Mouse (Mus musculus): ENCODE results near the gene D10Wsu102e. TPM values are rescaled to one million over a fixed set of nuclear protein-coding genes. Genes with fewer than 3 reads are reported as not detected.
"Not testable (repeated sequence)": the region's sequence is repeated elsewhere in the genome, so short reads cannot be mapped to it uniquely, and the experiment has no call there.

The D10Wsu102e gene
- polyA plus RNA-seq, 1 experiment from 2014 or later = 1.6 TPM

DNA sequence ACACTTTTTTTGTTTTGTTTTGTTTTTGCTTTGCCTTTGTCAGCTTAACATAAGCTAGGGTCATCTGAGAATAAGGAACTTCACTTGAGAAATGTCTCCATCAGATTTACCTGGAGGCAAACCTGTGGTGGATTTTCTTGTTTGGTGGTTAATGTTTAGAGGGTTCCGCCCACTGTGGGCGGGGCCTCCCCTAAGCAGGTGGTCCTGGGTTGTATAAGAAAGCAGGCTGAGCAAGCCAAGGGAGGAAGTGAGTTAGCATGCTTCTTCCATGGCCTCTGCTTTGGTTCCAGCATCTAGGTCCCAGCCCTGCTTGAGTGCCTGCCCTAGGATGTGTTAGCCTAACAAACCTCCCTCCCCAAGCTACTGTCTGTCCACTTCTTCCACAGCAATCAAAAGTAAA is 18.8 kb upstream of the D10Wsu102e start:
- H3K9ac ChIP-seq (ENCODE audit: low read length) = no peak overlapping the region
- no peak for ATAC-seq (replicated peaks; ENCODE audit: low FRiP score)

DNA sequence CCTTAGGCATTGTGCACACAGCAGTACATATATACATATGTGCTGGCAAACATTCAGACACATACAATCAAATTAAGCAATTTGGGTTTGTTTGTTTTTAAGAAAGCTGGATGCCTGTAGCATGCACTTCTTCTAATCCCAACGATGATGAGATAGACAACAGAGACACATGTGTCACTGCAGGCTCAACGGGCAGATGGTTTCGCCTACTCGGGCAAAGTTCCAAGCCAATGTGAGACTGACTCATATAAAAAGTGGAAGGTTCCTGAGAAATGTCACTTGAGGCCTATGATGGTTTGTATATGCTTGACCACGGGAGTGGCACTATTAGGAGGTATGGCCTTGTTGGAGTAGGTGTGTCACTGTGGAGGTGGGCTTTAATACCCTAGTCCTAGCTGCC is 16.9 kb upstream of the D10Wsu102e start:
- 91% methylated on average over 5 of the region's 5 CpGs for WGBS
- no peak for DNase-seq (ENCODE audit: low spot score)
- Histone ChIP-seq H3K36me3 (ENCODE audit: control insufficient read depth, insufficient read depth, low read length) (no peaks in the 10 kb centered on the region), H3K4me3 (ENCODE audit: low read depth, low read length) (no peak overlapping the region), H3K9me3 (ENCODE audit: control insufficient read depth, low read length) (no peaks in the 10 kb centered on the region), H3K9ac (ENCODE audit: low read length) (no peak overlapping the region), H3K4me2 (ENCODE audit: low read depth, low read length, severe bottlenecking) (no peak overlapping the region), H3K4me1 (replicated peaks; ENCODE audit: control insufficient read depth, insufficient read depth, low read length) (no peaks in the 10 kb centered on the region), H3K27ac (ENCODE audit: low read depth, low read length) (no peak overlapping the region), H3K27me3 (ENCODE audit: control insufficient read depth, insufficient read depth, low read length) (no peaks in the 10 kb centered on the region)
- ATAC-seq (replicated peaks; ENCODE audit: low FRiP score) = no peak

More for the DNA sequence above, 18.8 kb upstream of the D10Wsu102e start:
- Histone ChIP-seq H3K4me1 (replicated peaks; ENCODE audit: control insufficient read depth, insufficient read depth, low read length) (peaks cover 4% of the 10 kb centered on the region), H3K4me2 (ENCODE audit: low read depth, low read length, severe bottlenecking) (no peak overlapping the region), H3K27me3 (ENCODE audit: control insufficient read depth, insufficient read depth, low read length) (peaks cover 12% of the 10 kb centered on the region), H3K36me3 (ENCODE audit: control insufficient read depth, insufficient read depth, low read length) (no peaks in the 10 kb centered on the region), H3K27ac (ENCODE audit: low read depth, low read length) (no peak overlapping the region), H3K9me3 (ENCODE audit: control insufficient read depth, low read length) (no peaks in the 10 kb centered on the region), H3K4me3 (ENCODE audit: low read depth, low read length) (no peak overlapping the region)
- 36% methylated on average over 2 of the region's 2 CpGs for WGBS
- no peak for DNase-seq (ENCODE audit: low spot score)

DNA sequence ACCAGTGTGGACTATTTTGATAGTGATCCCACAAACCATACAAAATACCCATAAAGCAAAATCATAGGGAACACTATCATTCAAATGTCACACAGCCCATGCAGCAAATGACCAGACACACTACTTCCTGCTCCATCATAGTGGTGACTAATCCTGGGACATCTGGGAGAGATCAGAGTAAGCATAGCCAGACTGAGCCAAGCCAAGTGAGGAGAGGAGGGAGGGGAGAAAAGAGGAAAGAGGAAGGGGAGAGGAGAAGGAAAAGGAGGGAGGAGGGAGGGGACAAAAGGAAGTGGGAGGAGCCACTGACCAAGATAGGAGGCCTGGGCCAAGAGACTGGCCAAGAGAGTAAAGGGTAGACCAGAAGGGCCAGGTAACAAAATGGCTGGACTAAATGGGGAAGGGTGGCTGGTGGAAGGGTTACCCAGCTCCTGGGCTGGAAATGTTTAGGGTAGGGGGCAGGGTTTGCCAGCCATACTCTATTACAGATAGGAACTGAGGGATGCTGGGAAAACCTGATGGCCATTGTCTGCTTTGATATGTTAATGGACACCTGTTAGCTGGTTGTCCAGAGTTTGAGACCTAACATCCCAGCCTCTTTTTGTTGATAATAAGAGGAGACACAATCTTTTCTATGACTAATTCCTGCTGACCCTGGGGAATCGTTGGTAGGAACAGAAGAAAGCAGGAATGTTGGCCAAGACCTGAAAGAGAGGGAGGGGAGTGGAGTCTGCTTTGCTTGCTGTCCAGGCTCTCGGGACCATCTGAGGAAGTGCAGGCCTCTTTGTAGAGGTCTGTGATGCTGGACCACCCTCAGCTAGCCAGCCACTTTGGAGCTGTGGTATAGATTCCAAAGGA is 16.0 kb upstream of the D10Wsu102e start:
- H3K4me3 ChIP-seq (ENCODE audit: low read depth, low read length) = no peak overlapping the region
- no peaks in the 10 kb centered on the region for H3K9me3 ChIP-seq (ENCODE audit: control insufficient read depth, low read length)
- H3K4me1 ChIP-seq (replicated peaks; ENCODE audit: control insufficient read depth, insufficient read depth, low read length) = no peaks in the 10 kb centered on the region
- H3K27ac ChIP-seq (ENCODE audit: low read depth, low read length) = no peak overlapping the region
- no peak overlapping the region for H3K4me2 ChIP-seq (ENCODE audit: low read depth, low read length, severe bottlenecking)
- ATAC-seq (replicated peaks; ENCODE audit: low FRiP score) = no peak
- H3K9ac ChIP-seq (ENCODE audit: low read length) = no peak overlapping the region
- no peaks in the 10 kb centered on the region for H3K27me3 ChIP-seq (ENCODE audit: control insufficient read depth, insufficient read depth, low read length)
- 53% methylated on average over 2 of the region's 2 CpGs for WGBS
- H3K36me3 ChIP-seq (ENCODE audit: control insufficient read depth, insufficient read depth, low read length) = no peaks in the 10 kb centered on the region
- no peak for DNase-seq (ENCODE audit: low spot score)

DNA sequence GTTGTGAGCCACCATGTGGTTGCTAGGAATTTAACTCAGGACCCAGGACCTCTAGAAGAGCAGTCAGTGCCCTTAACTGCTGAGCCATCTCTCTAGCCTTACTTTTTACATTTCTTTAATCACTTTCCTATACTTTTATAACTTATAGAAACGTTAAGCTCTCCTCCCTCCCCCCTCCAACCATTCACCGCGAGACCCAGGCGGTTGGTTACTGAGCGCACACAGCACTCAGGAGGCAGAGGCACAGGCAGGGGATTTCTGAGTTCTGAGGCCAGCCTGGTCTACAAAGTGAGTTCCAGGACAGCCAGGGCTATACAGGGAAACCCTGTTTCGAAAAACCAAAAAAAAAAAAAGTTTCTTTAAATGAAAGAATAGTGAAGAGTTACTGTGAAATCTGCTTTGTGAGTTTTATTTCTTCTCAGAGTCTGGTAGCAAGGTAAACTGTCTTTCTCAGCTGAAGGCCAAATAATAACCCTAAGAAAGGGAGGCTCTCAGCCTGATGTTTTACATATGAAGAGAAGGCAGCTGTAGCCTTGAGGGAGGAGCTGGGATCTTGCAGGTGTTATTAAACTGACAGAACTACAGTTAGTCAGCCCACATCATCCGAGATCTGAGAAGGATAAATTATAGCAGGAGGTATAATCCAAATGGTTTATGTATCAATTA is 14.2 kb upstream of the D10Wsu102e start:
- H3K4me1 ChIP-seq (replicated peaks; ENCODE audit: control insufficient read depth, insufficient read depth, low read length) = no peaks in the 10 kb centered on the region
- H3K36me3 ChIP-seq (ENCODE audit: control insufficient read depth, insufficient read depth, low read length) = no peaks in the 10 kb centered on the region
- no peaks in the 10 kb centered on the region for H3K9me3 ChIP-seq (ENCODE audit: control insufficient read depth, low read length)
- WGBS = 48% methylated on average over 7 of the region's 7 CpGs
- no peak overlapping the region for H3K4me2 ChIP-seq (ENCODE audit: low read depth, low read length, severe bottlenecking)
- ATAC-seq (replicated peaks; ENCODE audit: low FRiP score) (no peak), DNase-seq (ENCODE audit: low spot score) (no peak)
- H3K27me3 ChIP-seq (ENCODE audit: control insufficient read depth, insufficient read depth, low read length) = no peaks in the 10 kb centered on the region
- H3K27ac ChIP-seq (ENCODE audit: low read depth, low read length) = no peak overlapping the region
- H3K9ac ChIP-seq (ENCODE audit: low read length) = no peak overlapping the region
- no peak overlapping the region for H3K4me3 ChIP-seq (ENCODE audit: low read depth, low read length)

DNA sequence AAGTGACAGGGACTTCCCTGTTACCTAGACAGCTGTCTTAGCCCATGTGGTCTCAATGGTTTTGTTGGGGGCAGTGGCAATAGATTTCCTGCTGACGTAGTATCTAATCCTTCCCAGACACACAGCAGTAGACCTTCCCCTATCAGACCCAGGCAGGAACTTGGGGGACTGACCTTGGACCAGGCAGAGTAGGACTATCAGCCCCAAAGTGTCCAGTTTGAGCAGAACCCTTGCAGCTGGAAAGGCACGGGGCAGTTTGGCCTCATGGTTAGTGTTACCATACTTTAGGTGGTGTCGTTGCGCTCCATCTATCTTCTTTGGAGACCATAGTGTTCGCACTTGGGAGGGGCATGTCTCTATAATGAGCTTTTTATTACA is 13.7 kb upstream of the D10Wsu102e start:
- Histone ChIP-seq H3K36me3 (ENCODE audit: control insufficient read depth, insufficient read depth, low read length) (no peaks in the 10 kb centered on the region), H3K27ac (ENCODE audit: low read depth, low read length) (no peak overlapping the region), H3K4me1 (replicated peaks; ENCODE audit: control insufficient read depth, insufficient read depth, low read length) (no peaks in the 10 kb centered on the region), H3K4me2 (ENCODE audit: low read depth, low read length, severe bottlenecking) (no peak overlapping the region), H3K9me3 (ENCODE audit: control insufficient read depth, low read length) (no peaks in the 10 kb centered on the region), H3K4me3 (ENCODE audit: low read depth, low read length) (no peak overlapping the region), H3K9ac (ENCODE audit: low read length) (no peak overlapping the region), H3K27me3 (ENCODE audit: control insufficient read depth, insufficient read depth, low read length) (no peaks in the 10 kb centered on the region)
- ATAC-seq (replicated peaks; ENCODE audit: low FRiP score) (no peak), DNase-seq (ENCODE audit: low spot score) (no peak)
- WGBS = 84% methylated on average over 5 of the region's 5 CpGs

DNA sequence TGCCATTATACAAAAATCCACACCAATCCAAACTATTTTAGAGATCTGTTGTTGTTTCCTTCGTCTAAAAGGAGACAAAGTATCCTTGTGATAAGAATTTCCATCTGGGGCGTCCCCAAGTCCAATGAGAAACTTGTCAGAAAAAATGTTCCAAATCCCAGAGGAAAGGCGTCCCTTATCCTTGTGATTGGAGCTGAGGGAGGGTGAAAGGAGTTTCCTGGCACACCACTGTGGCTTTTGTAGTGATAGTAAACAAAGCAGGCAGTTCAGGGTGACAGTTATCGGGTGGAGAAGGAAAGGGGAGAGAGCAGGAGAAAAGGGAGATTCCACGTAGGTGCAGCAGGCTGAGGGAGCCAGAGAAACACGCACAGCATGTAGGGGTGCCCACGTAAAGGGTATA is 12.5 kb upstream of the D10Wsu102e start:
- Histone ChIP-seq H3K4me3 (ENCODE audit: low read depth, low read length) (no peak overlapping the region), H3K27ac (ENCODE audit: low read depth, low read length) (no peak overlapping the region), H3K9ac (ENCODE audit: low read length) (no peak overlapping the region), H3K4me2 (ENCODE audit: low read depth, low read length, severe bottlenecking) (no peak overlapping the region), H3K36me3 (ENCODE audit: control insufficient read depth, insufficient read depth, low read length) (no peaks in the 10 kb centered on the region), H3K27me3 (ENCODE audit: control insufficient read depth, insufficient read depth, low read length) (no peaks in the 10 kb centered on the region), H3K4me1 (replicated peaks; ENCODE audit: control insufficient read depth, insufficient read depth, low read length) (no peaks in the 10 kb centered on the region), H3K9me3 (ENCODE audit: control insufficient read depth, low read length) (no peaks in the 10 kb centered on the region)
- DNase-seq (ENCODE audit: low spot score) (no peak), ATAC-seq (replicated peaks; ENCODE audit: low FRiP score) (no peak)
- WGBS = 18% methylated on average over 7 of the region's 7 CpGs

DNA sequence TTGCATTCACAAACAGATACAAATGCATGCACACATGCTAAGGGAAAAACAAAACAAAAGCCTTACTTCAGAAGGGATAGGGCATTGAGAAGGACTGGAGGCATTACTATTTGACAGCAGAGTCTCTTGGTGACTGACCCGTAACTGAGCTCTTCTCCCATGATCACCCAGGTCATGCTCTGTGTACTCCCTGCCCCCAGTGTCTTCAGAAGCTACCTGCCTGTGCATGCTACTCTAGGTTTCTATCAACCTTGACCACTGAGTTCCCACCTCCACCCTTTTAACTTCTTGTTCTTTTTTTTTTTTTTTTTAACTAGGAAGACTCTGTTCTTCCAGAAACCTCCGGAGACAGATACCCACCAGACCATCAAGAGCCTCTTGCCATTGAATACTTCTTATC is 9.3 kb upstream of the D10Wsu102e start:
- no peaks in the 10 kb centered on the region for H3K27me3 ChIP-seq (ENCODE audit: control insufficient read depth, insufficient read depth, low read length)
- DNase-seq (ENCODE audit: low spot score) (no peak), ATAC-seq (replicated peaks; ENCODE audit: low FRiP score) (no peak)
- no peak overlapping the region for H3K4me2 ChIP-seq (ENCODE audit: low read depth, low read length, severe bottlenecking)
- no peaks in the 10 kb centered on the region for H3K36me3 ChIP-seq (ENCODE audit: control insufficient read depth, insufficient read depth, low read length)
- H3K27ac ChIP-seq (ENCODE audit: low read depth, low read length) = no peak overlapping the region
- no peaks in the 10 kb centered on the region for H3K4me1 ChIP-seq (replicated peaks; ENCODE audit: control insufficient read depth, insufficient read depth, low read length)
- WGBS = 96% methylated on average over 2 of the region's 2 CpGs
- H3K9ac ChIP-seq (ENCODE audit: low read length) = no peak overlapping the region
- no peak overlapping the region for H3K4me3 ChIP-seq (ENCODE audit: low read depth, low read length)
- no peaks in the 10 kb centered on the region for H3K9me3 ChIP-seq (ENCODE audit: control insufficient read depth, low read length)

DNA sequence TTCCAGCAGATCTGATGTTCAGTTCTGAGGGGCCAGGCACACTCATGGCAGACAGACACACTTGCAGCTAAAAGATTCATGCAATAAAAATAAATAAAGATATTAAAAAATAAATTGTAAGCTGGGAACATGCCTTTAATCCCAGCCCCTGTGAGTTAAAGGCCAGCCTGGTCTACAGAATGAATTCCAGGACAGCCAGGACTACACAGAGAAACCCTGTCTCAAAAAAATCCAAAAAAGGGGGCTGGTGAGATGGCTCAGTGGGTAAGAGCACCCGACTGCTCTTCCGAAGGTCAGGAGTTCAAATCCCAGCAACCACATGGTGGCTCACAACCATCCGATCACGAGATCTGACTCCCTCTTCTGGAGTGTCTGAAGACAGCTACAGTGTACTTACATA is 8.2 kb upstream of the D10Wsu102e start:
- H3K4me1 ChIP-seq (replicated peaks; ENCODE audit: control insufficient read depth, insufficient read depth, low read length); H3K4me3 ChIP-seq (ENCODE audit: low read depth, low read length); H3K9ac ChIP-seq (ENCODE audit: low read length); H3K4me2 ChIP-seq (ENCODE audit: low read depth, low read length, severe bottlenecking); H3K27me3 ChIP-seq (ENCODE audit: control insufficient read depth, insufficient read depth, low read length); H3K9me3 ChIP-seq (ENCODE audit: control insufficient read depth, low read length); H3K36me3 ChIP-seq (ENCODE audit: control insufficient read depth, insufficient read depth, low read length); ATAC-seq (replicated peaks; ENCODE audit: low FRiP score); DNase-seq (ENCODE audit: low spot score); H3K27ac ChIP-seq (ENCODE audit: low read depth, low read length): not testable (repeated sequence)
- 78% methylated on average over 4 of the region's 4 CpGs for WGBS

All from forebrain, embryonic 11.5 days (tissue).